Mouse (Mus musculus): Measurements from ENCODE around the gene Immp2l. TPM values are rescaled to one million over a fixed set of nuclear protein-coding genes. Genes with fewer than 3 reads are reported as not detected.

Gene Immp2l
- total RNA-seq, 2 experiments from 2014 or later: 1.3 to 3.5 TPM

- ATAC-seq (replicated peaks; ENCODE audit: low FRiP score, poor library complexity, severe bottlenecking): no peak
These were observed 111.0 kb downstream of the Immp2l start for GRCm38 (mm10) chr12:41134885-41135284.

- no peak for ATAC-seq (replicated peaks; ENCODE audit: low FRiP score, poor library complexity, severe bottlenecking)
These were observed 135.7 kb downstream of the Immp2l start for GRCm38 (mm10) chr12:41159543-41159942.

DNA sequence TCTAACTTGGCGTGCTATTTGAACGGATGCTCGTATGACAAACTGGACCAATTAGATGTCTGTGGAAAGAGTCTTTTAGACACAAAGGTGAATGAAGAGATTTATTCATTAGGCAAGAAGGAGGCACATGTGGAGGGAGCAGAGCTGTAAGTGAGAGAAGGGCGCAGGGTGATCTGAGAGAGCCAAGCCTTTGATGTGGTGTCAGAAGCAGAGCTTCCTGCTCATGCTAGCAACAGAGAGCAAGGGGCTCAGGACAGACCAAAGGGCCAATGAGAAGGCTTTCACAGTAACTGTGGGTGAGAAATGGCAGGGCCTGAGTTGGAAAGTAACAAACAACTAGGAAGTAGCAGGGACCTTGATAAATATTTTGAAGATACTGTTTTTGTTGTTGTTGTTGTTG lies 143.9 kb downstream of the Immp2l start:
- no peak for ATAC-seq (replicated peaks; ENCODE audit: low FRiP score, poor library complexity, severe bottlenecking)

- no peak for ATAC-seq (replicated peaks; ENCODE audit: low FRiP score, poor library complexity, severe bottlenecking)
These were observed 146.2 kb downstream of the Immp2l start for GRCm38 (mm10) chr12:41170051-41170450.

DNA sequence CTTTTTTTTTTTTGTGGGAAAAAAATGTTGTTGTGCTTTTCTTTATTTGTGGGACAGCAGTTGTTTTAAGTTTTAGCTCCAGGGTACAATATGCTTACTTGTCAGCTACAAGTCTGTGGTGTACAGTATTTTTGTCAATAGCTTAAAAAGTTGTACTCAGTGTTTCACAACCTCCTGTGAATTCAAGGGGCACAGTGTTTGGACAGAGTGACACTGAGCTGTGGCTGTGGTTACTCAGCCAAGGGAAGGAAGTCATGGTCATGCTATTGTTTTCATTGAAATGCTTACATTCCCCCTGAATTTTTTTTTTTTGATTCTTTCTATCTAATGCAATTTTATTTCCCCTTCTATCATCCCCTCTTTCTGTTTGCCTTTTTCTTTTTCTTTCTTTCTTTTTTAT lies 159.0 kb downstream of the Immp2l start:
- no peak for ATAC-seq (replicated peaks; ENCODE audit: low FRiP score, poor library complexity, severe bottlenecking)

GRCm38 (mm10) chr12:41185060-41185459 lies 161.2 kb downstream of the Immp2l start:
- no peak for ATAC-seq (replicated peaks; ENCODE audit: low FRiP score, poor library complexity, severe bottlenecking)

DNA sequence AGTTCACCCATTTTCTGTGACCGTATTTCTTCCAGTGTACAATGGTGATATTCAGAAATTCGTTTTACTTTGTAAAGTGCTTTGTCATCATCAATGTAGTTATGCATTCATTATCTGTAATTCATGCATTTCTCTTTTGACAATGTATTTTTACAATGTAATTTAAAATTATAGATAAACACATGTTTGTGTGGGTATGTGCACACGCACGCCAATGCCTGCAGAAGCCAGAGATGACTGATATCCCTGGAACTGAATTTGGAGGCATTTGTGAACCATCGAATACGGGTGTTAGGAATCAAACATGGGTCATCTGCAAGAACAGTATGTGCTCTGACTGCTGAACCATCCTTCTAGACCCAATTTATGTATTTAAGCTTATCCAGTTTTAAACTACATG lies 161.6 kb downstream of the Immp2l start:
- no peak for ATAC-seq (replicated peaks; ENCODE audit: low FRiP score, poor library complexity, severe bottlenecking)

GRCm38 (mm10) chr12:41192829-41193228 lies 168.9 kb downstream of the Immp2l start:
- no peak for ATAC-seq (replicated peaks; ENCODE audit: low FRiP score, poor library complexity, severe bottlenecking)

DNA sequence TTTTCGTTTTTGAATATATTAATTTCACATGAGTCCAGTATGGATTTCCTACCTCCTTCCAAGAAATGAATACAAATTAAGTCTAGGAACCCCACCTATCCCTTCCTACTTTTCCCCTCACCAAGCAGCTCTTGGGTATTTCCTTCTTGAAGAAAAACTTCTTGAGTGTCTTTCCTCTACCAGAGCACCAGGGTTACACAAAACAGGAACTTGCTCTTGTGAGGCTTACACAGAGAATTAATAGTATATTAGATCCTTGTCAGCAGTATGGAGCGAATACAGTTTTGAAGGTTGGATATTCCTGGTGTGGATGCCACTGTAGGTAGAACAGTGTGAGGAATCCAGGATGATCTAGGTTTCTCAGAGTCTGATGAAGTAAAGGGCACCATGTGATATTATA lies 172.5 kb downstream of the Immp2l start:
- ATAC-seq (replicated peaks; ENCODE audit: low FRiP score, poor library complexity, severe bottlenecking): no peak

DNA sequence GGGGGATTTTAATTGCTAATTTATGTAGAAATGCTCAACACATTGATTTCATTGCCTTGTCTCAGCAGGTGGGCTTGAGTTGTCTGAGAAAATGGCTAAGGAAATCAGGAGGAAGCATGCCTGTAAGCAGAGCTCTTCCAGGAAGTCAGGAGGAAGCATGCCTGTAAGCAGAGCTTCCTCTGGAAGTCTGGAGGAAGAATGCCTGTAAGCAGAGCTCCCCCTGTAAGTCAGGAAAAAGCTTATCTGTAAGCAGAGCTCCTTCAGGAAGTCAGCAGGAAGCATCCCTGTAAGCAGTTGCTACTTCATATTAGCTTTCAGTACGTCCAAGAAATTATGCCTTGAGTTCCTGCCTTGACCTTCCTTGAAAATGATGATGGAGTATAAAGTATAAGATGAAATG lies 191.3 kb downstream of the Immp2l start:
- ATAC-seq (replicated peaks; ENCODE audit: low FRiP score, poor library complexity, severe bottlenecking): no peak

DNA sequence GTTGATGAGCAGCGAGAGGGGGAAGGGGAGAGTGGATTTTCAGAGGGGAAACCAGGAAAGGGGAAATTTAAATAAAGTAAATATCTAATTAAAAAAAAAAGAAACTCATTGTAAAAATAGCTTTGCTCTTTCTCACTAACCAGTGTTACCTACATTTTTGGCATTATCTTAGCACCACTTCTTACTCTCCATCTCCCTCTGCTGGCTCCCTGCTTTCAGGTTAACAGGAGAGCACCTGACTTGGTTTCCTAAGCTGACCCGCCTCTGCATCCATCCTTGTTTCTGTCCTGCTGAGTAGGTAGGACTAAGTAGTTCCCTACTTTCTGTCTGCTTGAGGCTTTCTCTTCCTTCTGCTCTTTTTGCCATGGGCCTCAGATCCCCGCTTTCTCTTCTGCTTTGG lies 198.0 kb downstream of the Immp2l start:
- no peak for ATAC-seq (replicated peaks; ENCODE audit: low FRiP score, poor library complexity, severe bottlenecking)

GRCm38 (mm10) chr12:41223686-41224085 lies 199.8 kb downstream of the Immp2l start:
- ATAC-seq (replicated peaks; ENCODE audit: low FRiP score, poor library complexity, severe bottlenecking): no peak

GRCm38 (mm10) chr12:41224538-41224937 lies 200.6 kb downstream of the Immp2l start:
- ATAC-seq (replicated peaks; ENCODE audit: low FRiP score, poor library complexity, severe bottlenecking): no peak

GRCm38 (mm10) chr12:41231966-41232365 lies 208.1 kb downstream of the Immp2l start:
- no peak for ATAC-seq (replicated peaks; ENCODE audit: low FRiP score, poor library complexity, severe bottlenecking)

- no peak for ATAC-seq (replicated peaks; ENCODE audit: low FRiP score, poor library complexity, severe bottlenecking)
These were observed 214.0 kb downstream of the Immp2l start for GRCm38 (mm10) chr12:41237880-41238279.

DNA sequence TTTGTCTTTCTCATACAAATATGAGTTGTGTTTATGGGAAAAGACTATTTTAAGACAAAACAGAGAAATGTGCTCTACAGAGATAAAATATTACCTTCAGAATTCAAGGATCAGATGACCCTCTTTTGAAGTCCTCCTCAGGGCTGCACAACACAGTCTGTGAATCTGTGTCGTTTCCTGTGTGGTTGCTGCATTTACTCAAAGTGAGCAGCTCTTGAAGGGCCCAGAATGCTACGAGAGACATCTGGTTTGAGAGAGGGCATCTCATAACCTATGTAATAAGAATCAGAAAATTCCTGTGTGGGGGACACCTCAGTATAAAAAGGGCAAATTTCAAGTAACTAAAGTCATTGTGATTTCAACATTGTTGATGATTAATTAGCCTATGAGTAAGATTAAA lies 217.3 kb downstream of the Immp2l start:
- ATAC-seq (replicated peaks; ENCODE audit: low FRiP score, poor library complexity, severe bottlenecking): no peak

GRCm38 (mm10) chr12:41248254-41248653 lies 224.4 kb downstream of the Immp2l start:
- ATAC-seq (replicated peaks; ENCODE audit: low FRiP score, poor library complexity, severe bottlenecking): no peak

- no peak for ATAC-seq (replicated peaks; ENCODE audit: low FRiP score, poor library complexity, severe bottlenecking)
These were observed 226.2 kb downstream of the Immp2l start for GRCm38 (mm10) chr12:41250123-41250522.

GRCm38 (mm10) chr12:41257905-41258304 lies 234.0 kb downstream of the Immp2l start:
- no peak for ATAC-seq (replicated peaks; ENCODE audit: low FRiP score, poor library complexity, severe bottlenecking)

DNA sequence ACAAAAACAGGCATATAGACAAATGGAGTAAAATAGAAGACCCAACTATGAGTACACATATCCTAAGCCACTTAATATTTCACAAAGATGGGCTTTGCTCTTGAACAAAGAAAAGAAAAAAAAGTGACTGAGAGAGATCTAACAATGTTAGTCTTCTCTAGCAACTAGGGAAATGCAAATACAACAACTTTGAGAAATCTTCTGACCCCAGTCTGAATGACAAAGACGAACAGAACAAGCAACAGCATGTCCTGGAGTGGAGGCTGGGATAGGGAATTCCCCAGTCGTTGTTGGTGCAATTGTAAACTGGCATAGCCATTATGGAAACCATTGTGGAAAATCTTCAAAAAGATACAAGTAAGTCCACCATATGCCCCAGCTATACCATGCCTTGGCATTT lies 235.7 kb downstream of the Immp2l start:
- ATAC-seq (replicated peaks; ENCODE audit: low FRiP score, poor library complexity, severe bottlenecking): no peak

DNA sequence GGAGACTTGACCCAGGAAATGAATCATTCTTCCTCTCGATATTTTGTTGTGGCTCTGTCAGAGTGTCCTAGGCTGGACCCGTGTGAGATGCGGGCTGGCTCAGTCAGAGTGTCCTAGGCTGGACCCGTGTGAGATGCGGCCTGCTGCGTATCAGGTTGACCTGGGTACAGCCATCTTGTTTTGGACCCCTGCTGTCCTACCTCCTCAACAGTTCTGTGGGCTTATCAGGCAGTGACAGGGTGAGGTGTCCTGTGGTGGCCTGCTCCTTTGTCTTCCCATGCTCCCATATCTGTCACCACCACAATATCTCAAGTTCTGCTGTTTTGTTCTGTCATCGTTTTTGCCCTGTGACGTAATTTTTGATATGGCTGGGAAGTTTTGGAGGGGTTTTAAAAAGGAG lies 250.2 kb downstream of the Immp2l start:
- ATAC-seq (replicated peaks; ENCODE audit: low FRiP score, poor library complexity, severe bottlenecking): no peak

DNA sequence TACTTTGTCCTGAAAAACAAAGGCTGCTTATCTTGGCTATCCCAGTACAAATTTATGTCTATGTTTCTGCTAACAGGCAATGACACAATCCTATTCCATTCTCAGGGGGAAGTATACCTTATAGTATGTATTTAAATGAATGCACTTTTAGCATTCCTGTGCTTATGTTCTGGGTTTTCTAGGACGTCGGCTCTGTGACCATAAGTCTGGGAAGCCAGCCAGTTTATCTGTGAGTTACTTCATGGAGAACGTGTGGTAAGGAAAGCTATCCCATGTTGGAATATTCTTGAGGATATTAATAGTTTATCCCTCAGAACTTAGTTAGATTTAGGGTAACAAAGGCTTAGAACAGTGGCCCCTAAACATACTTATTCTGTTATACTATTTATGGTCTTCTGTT lies 251.5 kb downstream of the Immp2l start:
- no peak for ATAC-seq (replicated peaks; ENCODE audit: low FRiP score, poor library complexity, severe bottlenecking)

DNA sequence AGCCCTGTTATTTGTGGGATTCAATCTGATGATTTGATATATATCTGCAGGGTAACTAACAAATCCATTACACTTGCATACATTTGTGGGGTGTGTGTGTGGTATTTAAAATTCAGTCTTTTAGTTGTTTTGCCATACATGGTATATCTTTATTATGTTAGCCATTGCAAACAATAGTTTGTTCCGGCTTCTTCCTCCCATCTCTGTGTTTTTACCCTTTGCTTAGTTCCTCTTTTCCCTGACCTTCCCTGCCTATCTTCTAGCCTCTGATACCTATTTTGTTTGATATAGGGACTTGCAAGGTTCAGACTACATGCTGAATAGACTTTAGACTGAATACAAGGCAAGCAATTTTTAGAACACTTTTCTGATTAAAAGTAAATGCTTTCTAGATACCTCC lies 254.0 kb downstream of the Immp2l start:
- no peak for ATAC-seq (replicated peaks; ENCODE audit: low FRiP score, poor library complexity, severe bottlenecking)

All from erythroblast, adult 5-6 weeks (primary cell).